Comparison of ENCODE assay signal across 20 mouse cellular contexts in the genomic region with DNA sequence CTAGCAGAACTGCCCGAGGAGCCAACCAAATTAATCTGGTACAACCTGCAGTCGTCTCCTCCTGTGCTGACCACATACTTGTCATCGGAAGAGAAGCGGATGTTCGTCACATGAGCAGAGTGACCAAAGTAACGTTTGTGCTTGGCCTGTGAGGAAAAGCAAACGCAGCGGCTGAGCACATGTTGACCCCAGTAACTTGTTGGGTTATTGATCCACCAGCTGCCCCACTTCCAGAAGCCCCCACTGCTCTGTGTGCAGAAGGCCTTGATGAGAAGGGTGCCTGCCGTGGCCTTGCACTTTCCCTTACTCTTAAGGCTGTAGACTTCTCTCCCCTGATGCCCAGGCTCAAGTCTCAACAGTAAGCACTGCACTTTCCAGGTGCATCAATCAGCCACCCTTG. TPM values are rescaled to one million over a fixed set of nuclear protein-coding genes. Genes with fewer than 3 reads are reported as not detected.
A peak's percentile ranks its signal among the peaks of the same experiment; 100 is the strongest.
DNase-seq lines count a peak whose midpoint lies in the region; ATAC-seq and TF ChIP-seq lines count a peak whose summit lies in the region.
"Had no signal": no experiment of that assay in that cellular context is flagged by ENCODE, and none has a peak within 500 bp of the region (broad histone marks: within the 10 kb centered on the region; RNA-seq: fewer than 3 reads in every experiment).

No protein-coding gene starts in this region.

- no peak for DNase-seq in embryonic facial prominence, embryonic 14.5 days (ENCODE audit: low spot score)
- no peak for DNase-seq in embryonic facial prominence, embryonic 10.5 days (ENCODE audit: low spot score)
- DNase-seq in left cerebral cortex, adult 2 months (ENCODE audit: extremely low spot score in 1 of 2, low spot score in 2 of 2) = no peak
- no peak for DNase-seq in left cerebral cortex, adult 8-10 months (ENCODE audit: low spot score in 2 of 2)
- no peak for DNase-seq in liver, postnatal 0 days
- no peak for DNase-seq in right cerebral cortex, adult 2 months (ENCODE audit: low spot score in 2 of 2)
- DNase-seq: adrenal gland, adult 8-10 months; adrenal gland, postnatal 25 days; embryo, embryonic 11 days; gastrocnemius, postnatal 10 days; gastrocnemius, postnatal 36 days had no signal

- no peak overlapping the region for H3K27ac ChIP-seq in embryonic facial prominence, embryonic 14.5 days (replicated peaks; ENCODE audit: low read depth, low read length)
- H3K27ac ChIP-seq in embryonic facial prominence, embryonic 10.5 days (replicated peaks) = no peak overlapping the region
- peak overlapping the region; percentile 69; the same call in 1 of the 2 replicates for H3K27ac ChIP-seq in left cerebral cortex, adult 2 months
- no peak overlapping the region for H3K27ac ChIP-seq in liver, postnatal 0 days (ENCODE audit: low read depth)
- no peak overlapping the region for H3K27ac ChIP-seq in hindbrain, embryonic 16.5 days (ENCODE audit: low read depth, low read length)
- H3K27ac ChIP-seq: embryonic facial prominence, embryonic 15.5 days; forebrain, embryonic 13.5 days; hindbrain, embryonic 10.5 days; hindbrain, embryonic 13.5 days; hindbrain, postnatal 0 days had no signal

- peaks cover 62% of the 10 kb centered on the region for H3K36me3 ChIP-seq in embryonic facial prominence, embryonic 14.5 days (ENCODE audit: control insufficient read depth, insufficient read depth, low read length)
- H3K36me3 ChIP-seq in embryonic facial prominence, embryonic 10.5 days (replicated peaks) = peaks cover 75% of the 10 kb centered on the region
- peaks cover 11% of the 10 kb centered on the region; the same call in 1 of the 2 replicates for H3K36me3 ChIP-seq in liver, postnatal 0 days (replicated peaks; ENCODE audit: insufficient read depth, low read length)
- peaks cover 24% of the 10 kb centered on the region for H3K36me3 ChIP-seq in hindbrain, embryonic 16.5 days (ENCODE audit: control insufficient read depth, insufficient read depth, low read length)

- no peaks in the 10 kb centered on the region for H3K9me3 ChIP-seq in embryonic facial prominence, embryonic 14.5 days (ENCODE audit: control insufficient read depth, low read length)
- H3K9me3 ChIP-seq in embryonic facial prominence, embryonic 10.5 days = no peaks in the 10 kb centered on the region
- H3K9me3 ChIP-seq in liver, postnatal 0 days (ENCODE audit: low read length) = no peaks in the 10 kb centered on the region
- no peaks in the 10 kb centered on the region for H3K9me3 ChIP-seq in hindbrain, embryonic 16.5 days (ENCODE audit: control insufficient read depth, low read length)
- H3K9me3 ChIP-seq: embryonic facial prominence, embryonic 15.5 days; forebrain, embryonic 13.5 days; hindbrain, embryonic 10.5 days; hindbrain, embryonic 13.5 days had no signal

- TF ChIP-seq EP300 in liver, postnatal 0 days (IDR thresholded peaks at IDR 0.05; ENCODE audit: low read depth) = no peak

- H3K27me3 ChIP-seq in embryonic facial prominence, embryonic 14.5 days (replicated peaks; ENCODE audit: control insufficient read depth, insufficient read depth, low read length) = no peaks in the 10 kb centered on the region
- no peaks in the 10 kb centered on the region for H3K27me3 ChIP-seq in embryonic facial prominence, embryonic 10.5 days (replicated peaks; ENCODE audit: low read depth, poor library complexity, severe bottlenecking)
- no peaks in the 10 kb centered on the region for H3K27me3 ChIP-seq in liver, postnatal 0 days (ENCODE audit: insufficient read depth, low read length)
- no peaks in the 10 kb centered on the region for H3K27me3 ChIP-seq in hindbrain, embryonic 16.5 days (replicated peaks; ENCODE audit: control insufficient read depth, insufficient read depth, low read length)
- H3K27me3 ChIP-seq: embryonic facial prominence, embryonic 15.5 days; forebrain, embryonic 13.5 days; hindbrain, embryonic 13.5 days had no signal

- H3K9ac ChIP-seq in embryonic facial prominence, embryonic 14.5 days (ENCODE audit: low read depth, low read length) = no peak overlapping the region
- H3K9ac ChIP-seq in liver, postnatal 0 days (replicated peaks) = no peak overlapping the region
- no peak overlapping the region for H3K9ac ChIP-seq in hindbrain, embryonic 16.5 days (ENCODE audit: low read depth, low read length)
- H3K9ac ChIP-seq: embryonic facial prominence, embryonic 15.5 days; forebrain, embryonic 13.5 days; hindbrain, embryonic 13.5 days had no signal

- ATAC-seq in embryonic facial prominence, embryonic 14.5 days (ENCODE audit: low read depth) = 0 out of 2 replicates have a peak, but pooled peaks have one; percentile 26
- peak; percentile 31; the same call in 1 of the 2 replicates for ATAC-seq in liver, postnatal 0 days
- ATAC-seq in hindbrain, embryonic 16.5 days = no peak
- ATAC-seq: activated CD4-positive, CD25-positive, alpha-beta regulatory T cell, adult 4 months; forebrain, embryonic 13.5 days; forebrain, embryonic 16.5 days; hindbrain, postnatal 0 days had no signal

- H3K4me2 ChIP-seq in embryonic facial prominence, embryonic 14.5 days (ENCODE audit: low read depth, low read length) = no peak overlapping the region
- H3K4me2 ChIP-seq in liver, postnatal 0 days (ENCODE audit: low read depth, low read length) = no peak overlapping the region
- no peak overlapping the region for H3K4me2 ChIP-seq in hindbrain, embryonic 16.5 days (ENCODE audit: low read length)
- H3K4me2 ChIP-seq: embryonic facial prominence, embryonic 15.5 days; forebrain, embryonic 13.5 days; heart, embryonic 11.5 days; hindbrain, embryonic 13.5 days had no signal

- no peak for TF ChIP-seq CTCF in left cerebral cortex, adult 2 months (IDR thresholded peaks at IDR 0.05)
- no peak for TF ChIP-seq CTCF in liver, postnatal 0 days (IDR thresholded peaks at IDR 0.05; ENCODE audit: low read depth)

- H3K4me1 ChIP-seq in embryonic facial prominence, embryonic 14.5 days (ENCODE audit: control insufficient read depth, insufficient read depth, low read length) = no peaks in the 10 kb centered on the region
- no peaks in the 10 kb centered on the region for H3K4me1 ChIP-seq in embryonic facial prominence, embryonic 10.5 days
- no peaks in the 10 kb centered on the region for H3K4me1 ChIP-seq in liver, postnatal 0 days (ENCODE audit: insufficient read depth)
- no peaks in the 10 kb centered on the region for H3K4me1 ChIP-seq in hindbrain, embryonic 16.5 days (ENCODE audit: control insufficient read depth, insufficient read depth, low read depth, low read length)
- H3K4me1 ChIP-seq: embryonic facial prominence, embryonic 15.5 days; forebrain, embryonic 13.5 days; hindbrain, embryonic 10.5 days; hindbrain, embryonic 13.5 days had no signal

- no peak overlapping the region for H3K4me3 ChIP-seq in embryonic facial prominence, embryonic 14.5 days (ENCODE audit: low read depth, low read length)
- H3K4me3 ChIP-seq in embryonic facial prominence, embryonic 10.5 days = no peak overlapping the region
- no peak overlapping the region for H3K4me3 ChIP-seq in left cerebral cortex, adult 2 months
- H3K4me3 ChIP-seq in liver, postnatal 0 days (ENCODE audit: low read depth, low read length) = no peak overlapping the region
- no peak overlapping the region for H3K4me3 ChIP-seq in hindbrain, embryonic 16.5 days (ENCODE audit: low read length)
- H3K4me3 ChIP-seq: embryonic facial prominence, embryonic 15.5 days; forebrain, embryonic 13.5 days; hindbrain, embryonic 10.5 days; hindbrain, embryonic 13.5 days had no signal

- 89% methylated on average over 9 of the region's 9 CpGs for whole genome bisulfite sequencing in embryonic facial prominence, embryonic 14.5 days
- 92% methylated on average over 9 of the region's 9 CpGs for WGBS in embryonic facial prominence, embryonic 10.5 days
- WGBS in liver, postnatal 0 days (ENCODE audit: insufficient replicate concordance) = 63% methylated on average over 9 of the region's 9 CpGs
- 88% methylated on average over 9 of the region's 9 CpGs for WGBS in hindbrain, embryonic 16.5 days

- intact Hi-C loops in left cerebral cortex, adult 2 months (cut with DNase I) = loop anchor here (5.0 kb wide), 1 partner anchor 51 kb away; no protein-coding TSS in a partner anchor

RNA-seq across cellular contexts. Expression of gene Rtn4, which starts 53.5 kb away (rescaled TPM):
- polyA plus RNA-seq in embryonic facial prominence, embryonic 14.5 days (2014; fragmentation: Nextera tagmentation; extraction: Ambion mirVana) = 86.2 and 93.2 TPM in 2 replicates
- polyA plus RNA-seq in embryonic facial prominence, embryonic 10.5 days (2016; fragmentation: Nextera tagmentation; extraction: Ambion mirVana) = 59.5 and 63.3 TPM in 2 replicates
- 100 to 1,000 TPM; 607 to 709 TPM for total RNA-seq in left cerebral cortex, adult 2 months (2021)
- total RNA-seq in left cerebral cortex, adult 8-10 months (2022) = 100 to 1,000 TPM; 641 to 748 (median 678) TPM
- 57.1 and 59.3 TPM in 2 replicates for polyA plus RNA-seq in liver, postnatal 0 days (2015; fragmentation: Nextera tagmentation; extraction: Ambion mirVana)
- 130 and 139 TPM in 2 replicates for polyA plus RNA-seq in hindbrain, embryonic 16.5 days (2015; fragmentation: Nextera tagmentation; extraction: Ambion mirVana)
